Mouse (Mus musculus): ENCODE data around the gene Fzr1.

DNA sequence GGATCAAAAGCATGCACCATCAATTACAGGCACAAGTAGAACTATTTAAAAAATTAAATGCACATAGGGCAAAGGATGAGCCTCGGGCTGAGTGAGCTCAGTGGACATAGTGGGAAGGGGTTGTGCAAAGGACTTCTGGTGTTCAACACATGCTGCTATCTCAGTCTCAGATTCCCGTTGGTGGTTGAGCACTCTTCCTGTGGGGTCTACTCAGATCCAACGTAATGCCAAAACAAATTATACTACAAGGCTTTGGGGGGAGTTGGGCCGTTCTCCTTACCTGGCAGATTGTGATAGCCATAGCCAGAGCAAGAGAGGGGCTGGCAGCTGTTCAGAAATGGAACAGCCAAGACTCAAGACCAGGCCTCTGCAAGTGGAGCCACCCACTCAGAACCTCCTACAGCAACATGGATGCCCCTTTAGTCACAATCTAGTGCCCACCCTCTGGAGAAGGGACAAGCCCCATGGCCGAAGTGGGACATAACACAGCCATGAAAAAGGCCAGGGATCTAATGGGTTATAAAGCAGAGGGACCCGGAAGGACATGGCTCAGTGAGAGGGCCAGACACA, 1.6 kb upstream of the Fzr1 start:
- no peak for TF ChIP-seq CTCF (IDR thresholded peaks at IDR 0.05; ENCODE audit: borderline replicate concordance, control insufficient read depth, extremely low read depth, insufficient read depth, low read length, poor library complexity)
- no peak for TF ChIP-seq POLR2A (IDR thresholded peaks at IDR 0.05; ENCODE audit: control insufficient read depth, extremely low read depth, insufficient read depth, low read length, poor library complexity)

Measured in thymus, adult 2 months (tissue).